Mouse (Mus musculus) brain, adult 2 months (tissue): ENCODE results near the gene Gm16253.

Source experiments
- DNase-seq: peaks from one replicate; pipeline ENCODE4 v3.0.0; 2011; ENCODE audit warnings: low read depth, low spot score

The Gm16253 gene

GRCm38 (mm10) chr3:96557694-96558093, 19.1 kb upstream of the Gm16253 start, which contains the start of gene Txnip:
Gene Txnip, plus strand, starts transcription at chr3:96557957.
- peak; percentile 97 for DNase-seq

- no peak for DNase-seq
Measured at GRCm38 (mm10) chr3:96558159-96558558, 18.6 kb upstream of the Gm16253 start.

GRCm38 (mm10) chr3:96558668-96559196, 18.1 kb upstream of the Gm16253 start:
- DNase-seq = no peak

GRCm38 (mm10) chr3:96559398-96559910, 17.3 kb upstream of the Gm16253 start:
- DNase-seq = no peak

GRCm38 (mm10) chr3:96559911-96560850, 16.6 kb upstream of the Gm16253 start:
- no peak for DNase-seq

GRCm38 (mm10) chr3:96560881-96561668, 15.7 kb upstream of the Gm16253 start:
- DNase-seq = no peak

GRCm38 (mm10) chr3:96561946-96562681, 14.7 kb upstream of the Gm16253 start:
- DNase-seq = no peak

GRCm38 (mm10) chr3:96563267-96563666, 13.5 kb upstream of the Gm16253 start:
- DNase-seq = no peak

- no peak for DNase-seq
Measured at GRCm38 (mm10) chr3:96563911-96564632, 12.7 kb upstream of the Gm16253 start.

GRCm38 (mm10) chr3:96564633-96565032, 12.2 kb upstream of the Gm16253 start:
- DNase-seq = peak; percentile 37

GRCm38 (mm10) chr3:96565105-96565504, 11.7 kb upstream of the Gm16253 start:
- no peak for DNase-seq

- DNase-seq = no peak
Measured at GRCm38 (mm10) chr3:96566661-96567450, 9.9 kb upstream of the Gm16253 start.

- DNase-seq = no peak
Measured at GRCm38 (mm10) chr3:96568605-96569004, 8.2 kb upstream of the Gm16253 start.

- no peak for DNase-seq
Measured at GRCm38 (mm10) chr3:96569506-96569905, 7.3 kb upstream of the Gm16253 start.

GRCm38 (mm10) chr3:96569966-96570605, 6.7 kb upstream of the Gm16253 start:
- DNase-seq = no peak

GRCm38 (mm10) chr3:96570643-96571042, 6.1 kb upstream of the Gm16253 start:
- DNase-seq = no peak

GRCm38 (mm10) chr3:96571336-96571735, 5.4 kb upstream of the Gm16253 start:
- no peak for DNase-seq

GRCm38 (mm10) chr3:96571896-96572698, 4.7 kb upstream of the Gm16253 start:
- no peak for DNase-seq
